Mouse (Mus musculus) gastrocnemius, postnatal 14 days (tissue): ENCODE results near the gene Ntm. TPM values are rescaled to one million over a fixed set of nuclear protein-coding genes. Genes with fewer than 3 reads are reported as not detected.

Experiments used
- DNase-seq: peaks from one replicate; pipeline ENCODE4 v3.0.0; 2021; ENCODE audit warnings: mixed read lengths
- intact Hi-C: fragments of 180-260 bp; cut with DNase I; formaldehyde crosslinking; loops from one replicate; pipeline ENCODE4 v1.15.1; 2025; ENCODE audit warnings: low total_unique reads
- total RNA-seq, 2 experiments: library from RNA; stranded (reverse); gene quantifications; 2 replicates each; pipeline ENCODE4 v1.2.3; 2021

The Ntm gene
- total RNA-seq, 2 experiments from 2014 or later, result 2.6 to 3.0 TPM

DNA sequence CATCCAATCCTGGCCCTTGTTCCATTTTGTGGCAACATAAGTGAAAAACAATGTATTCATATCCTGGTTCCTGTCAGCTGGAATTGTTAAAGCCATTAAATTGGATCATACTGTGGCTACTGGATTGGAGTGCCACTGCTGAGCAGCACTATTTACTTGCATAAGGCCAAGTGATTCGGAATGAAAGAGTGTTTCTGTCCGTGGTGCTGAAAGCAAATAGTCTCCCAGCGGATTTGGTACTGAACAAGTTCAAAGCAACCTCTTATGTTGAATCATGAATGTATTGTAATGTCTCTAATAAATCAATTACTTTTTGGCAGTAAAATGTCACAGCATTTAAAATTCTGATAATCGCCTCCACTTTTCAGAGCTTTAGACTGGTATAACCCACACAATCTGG lies 817.0 kb downstream of the Ntm start:
- no peak for DNase-seq
- intact Hi-C loops, result no loop called here

DNA sequence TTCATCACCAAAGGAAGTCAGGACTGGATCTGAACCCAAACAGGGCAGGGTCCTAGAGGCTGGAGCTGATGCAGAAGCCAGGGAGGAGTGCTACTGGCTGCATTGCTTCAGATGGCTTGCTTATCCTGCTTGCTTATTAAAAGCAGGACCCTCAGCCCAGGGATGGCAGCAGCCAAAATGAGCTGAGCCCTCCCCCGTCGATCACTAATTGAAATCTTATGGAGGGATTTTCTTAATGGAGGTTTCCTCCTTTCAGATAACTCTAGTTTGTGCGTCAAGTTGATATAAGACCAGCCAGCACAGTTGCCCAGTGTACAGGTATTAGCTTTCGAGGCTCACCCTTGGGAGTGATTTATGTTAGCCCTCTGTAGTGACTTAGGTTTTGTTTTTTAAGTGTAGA lies 826.9 kb downstream of the Ntm start:
- intact Hi-C loops, result no loop called here
- no peak for DNase-seq

GRCm38 (mm10) chr9:29130717-29131292 lies 832.1 kb downstream of the Ntm start:
- DNase-seq, result no peak
- intact Hi-C loops, result no loop called here

- intact Hi-C loops, result no loop called here
- DNase-seq, result no peak
Measured at GRCm38 (mm10) chr9:29130316-29130715, 832.6 kb downstream of the Ntm start.

DNA sequence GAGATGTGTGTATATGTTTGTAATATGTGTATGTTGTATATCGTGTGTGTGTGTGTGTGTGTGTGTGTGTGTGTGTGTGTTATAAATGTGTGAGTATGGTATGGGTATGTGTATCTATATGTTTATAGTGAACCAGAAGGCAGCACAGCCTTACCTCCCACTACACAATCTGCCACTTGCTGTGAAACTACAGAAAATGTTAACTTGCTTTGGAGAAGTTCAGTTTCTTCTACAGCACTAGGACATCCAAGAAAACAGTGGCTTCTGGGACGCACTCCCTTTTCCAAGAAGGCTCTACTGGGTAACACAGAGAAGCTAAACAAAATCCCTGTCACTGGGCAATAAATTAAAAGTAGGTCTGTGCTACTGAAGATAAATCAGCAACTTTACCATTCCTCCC lies 834.5 kb downstream of the Ntm start:
- DNase-seq, result no peak
- intact Hi-C loops, result no loop called here

GRCm38 (mm10) chr9:29124455-29124854 lies 838.5 kb downstream of the Ntm start:
- intact Hi-C loops, result no loop called here
- no peak for DNase-seq

- intact Hi-C loops, result no loop called here
Measured at GRCm38 (mm10) chr9:29123828-29124227, 839.1 kb downstream of the Ntm start.

DNA sequence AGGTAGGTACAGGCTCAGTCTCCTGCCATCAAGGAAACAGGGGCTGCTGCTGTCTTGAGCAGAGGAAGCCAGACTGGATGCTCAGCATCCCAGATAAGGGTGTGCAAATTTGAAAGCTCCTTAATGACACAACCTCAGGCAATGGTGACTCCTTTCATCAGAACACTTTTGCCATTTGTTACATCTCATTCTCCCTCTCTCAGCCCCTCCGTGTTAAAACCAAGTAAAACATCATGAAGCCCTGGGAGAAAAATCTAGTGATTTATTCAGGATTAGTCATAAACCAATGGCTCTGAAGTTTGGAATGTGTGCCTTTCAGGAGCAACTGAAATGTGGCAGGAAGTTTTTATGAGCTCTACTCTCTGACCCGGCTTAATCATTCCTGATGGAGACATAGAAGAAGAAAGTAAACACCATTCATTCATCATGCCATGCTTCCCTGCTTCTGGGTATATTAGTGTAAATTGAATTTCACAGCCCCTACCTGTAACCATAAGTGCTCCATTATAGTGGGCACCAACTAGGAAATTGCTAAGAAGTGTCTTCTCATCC lies 845.3 kb downstream of the Ntm start:
- intact Hi-C loops, result no loop called here
- no peak for DNase-seq

More at GRCm38 (mm10) chr9:29123828-29124227, 839.1 kb downstream of the Ntm start:
- no peak for DNase-seq

GRCm38 (mm10) chr9:29115337-29115736 lies 847.6 kb downstream of the Ntm start:
- intact Hi-C loops, result no loop called here
- no peak for DNase-seq

DNA sequence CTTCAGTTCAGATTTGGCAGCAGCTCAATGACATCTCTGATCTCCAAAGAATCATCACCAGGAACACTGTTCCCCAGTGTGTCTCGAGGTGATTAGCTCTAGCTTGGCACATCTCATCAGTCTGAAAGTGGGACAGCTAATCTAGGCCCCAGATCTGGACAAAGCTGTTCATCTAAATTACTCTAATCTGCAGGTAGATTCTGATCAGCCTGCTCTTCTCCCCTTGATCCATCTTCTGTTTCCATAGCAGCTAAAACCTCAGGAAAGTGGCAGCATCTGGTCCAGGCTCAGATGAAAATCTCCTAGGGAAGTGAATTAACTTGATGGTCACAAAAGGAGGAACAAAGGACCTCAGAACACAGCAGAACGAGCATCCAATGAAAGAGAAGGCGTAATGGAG lies 856.2 kb downstream of the Ntm start:
- intact Hi-C loops, result no loop called here
- no peak for DNase-seq

DNA sequence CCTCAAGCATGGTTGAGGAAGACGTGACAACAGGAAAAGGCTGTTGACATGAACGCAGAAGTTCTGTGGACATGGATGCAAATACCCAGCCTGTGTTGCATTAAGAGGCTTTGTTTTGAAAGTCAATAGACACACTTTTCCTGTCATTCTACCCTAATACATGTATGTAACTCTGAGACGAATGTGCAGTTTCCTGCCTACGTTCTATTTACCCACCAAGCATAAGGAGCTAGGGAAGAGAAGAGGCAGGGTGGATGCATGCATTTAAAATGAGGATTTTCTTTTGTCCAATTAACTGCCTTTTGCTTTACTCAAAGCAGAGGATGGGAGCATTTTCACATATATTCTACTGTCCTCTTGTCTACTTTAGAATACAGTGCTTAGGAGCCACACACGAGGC lies 858.5 kb downstream of the Ntm start:
- no peak for DNase-seq
- intact Hi-C loops, result no loop called here

GRCm38 (mm10) chr9:29103993-29104392 lies 858.9 kb downstream of the Ntm start:
- no peak for DNase-seq

GRCm38 (mm10) chr9:29100624-29101023 lies 862.3 kb downstream of the Ntm start:
- DNase-seq, result no peak
- intact Hi-C loops, result no loop called here

More at GRCm38 (mm10) chr9:29103993-29104392, 858.9 kb downstream of the Ntm start:
- intact Hi-C loops, result no loop called here

- intact Hi-C loops, result no loop called here
- no peak for DNase-seq
Measured at GRCm38 (mm10) chr9:29092443-29092842, 870.5 kb downstream of the Ntm start.

GRCm38 (mm10) chr9:29088657-29089056 lies 874.3 kb downstream of the Ntm start:
- intact Hi-C loops, result no loop called here

GRCm38 (mm10) chr9:29087656-29088055 lies 875.3 kb downstream of the Ntm start:
- intact Hi-C loops, result no loop called here
- no peak for DNase-seq

More at GRCm38 (mm10) chr9:29088657-29089056, 874.3 kb downstream of the Ntm start:
- DNase-seq, result no peak

- intact Hi-C loops, result no loop called here
- no peak for DNase-seq
Measured at GRCm38 (mm10) chr9:29087171-29087570, 875.8 kb downstream of the Ntm start.

GRCm38 (mm10) chr9:29075924-29076577 lies 886.9 kb downstream of the Ntm start:
- intact Hi-C loops, result no loop called here
- DNase-seq, result no peak

DNA sequence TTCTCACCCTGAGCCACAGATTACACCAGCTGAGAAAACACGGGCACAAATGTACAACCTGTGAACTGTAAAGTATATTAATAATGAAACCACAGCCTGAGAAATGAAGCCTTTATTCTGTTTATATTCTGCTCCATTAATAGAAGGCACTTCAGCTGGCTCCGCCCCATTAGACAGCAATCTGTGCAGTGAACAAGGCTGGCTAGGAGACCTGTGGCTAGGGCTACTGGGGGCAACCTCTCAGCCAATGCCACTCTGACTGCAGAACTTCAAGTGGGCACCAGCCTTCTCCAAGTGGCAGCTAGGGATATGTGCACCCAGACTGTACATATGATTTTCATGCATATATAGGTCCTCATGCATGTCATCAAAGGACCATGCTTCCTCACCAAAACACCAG lies 887.7 kb downstream of the Ntm start:
- intact Hi-C loops, result no loop called here
- no peak for DNase-seq

DNA sequence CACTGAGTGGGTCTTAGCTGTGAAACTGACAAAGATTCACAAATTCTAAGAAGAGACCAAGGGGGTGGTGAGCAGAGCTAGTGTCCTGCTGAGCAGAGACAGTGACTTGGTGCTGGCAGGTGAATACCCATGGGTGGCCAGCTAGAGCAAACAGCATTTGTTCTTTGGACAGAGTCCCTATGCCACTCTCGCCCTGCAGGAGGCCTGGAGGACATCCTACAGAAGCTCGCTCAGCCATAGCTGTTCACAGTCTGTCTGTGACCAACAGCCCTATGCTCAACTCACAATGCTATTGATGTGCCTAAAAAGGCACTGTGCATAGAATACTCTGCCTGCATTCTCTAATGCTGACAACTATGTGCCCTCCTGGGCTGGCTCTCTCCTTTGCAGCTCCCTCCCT lies 888.4 kb downstream of the Ntm start:
- intact Hi-C loops, result no loop called here
- DNase-seq, result no peak

GRCm38 (mm10) chr9:29071997-29072396 lies 890.9 kb downstream of the Ntm start:
- no peak for DNase-seq
- intact Hi-C loops, result no loop called here
